Mouse (Mus musculus): ENCODE data around the gene Duox1. TPM values are rescaled to one million over a fixed set of nuclear protein-coding genes. Genes with fewer than 3 reads are reported as not detected.
"Not testable (repeated sequence)": the region's sequence is repeated elsewhere in the genome, so short reads cannot be mapped to it uniquely, and the experiment has no call there.

The Duox1 gene
- total RNA-seq, 4 experiments from 2014 or later, result 0.19 to 0.38 (median 0.29) TPM

GRCm38 (mm10) chr2:122311561-122311960 lies 3.9 kb upstream of the Duox1 start:
- no peak for DNase-seq (ENCODE audit: low spot score in 2 of 2)

GRCm38 (mm10) chr2:122312722-122313417 lies 2.6 kb upstream of the Duox1 start:
- DNase-seq (ENCODE audit: low spot score in 2 of 2), result peak in 1 of 2 experiments; percentile 34

DNA sequence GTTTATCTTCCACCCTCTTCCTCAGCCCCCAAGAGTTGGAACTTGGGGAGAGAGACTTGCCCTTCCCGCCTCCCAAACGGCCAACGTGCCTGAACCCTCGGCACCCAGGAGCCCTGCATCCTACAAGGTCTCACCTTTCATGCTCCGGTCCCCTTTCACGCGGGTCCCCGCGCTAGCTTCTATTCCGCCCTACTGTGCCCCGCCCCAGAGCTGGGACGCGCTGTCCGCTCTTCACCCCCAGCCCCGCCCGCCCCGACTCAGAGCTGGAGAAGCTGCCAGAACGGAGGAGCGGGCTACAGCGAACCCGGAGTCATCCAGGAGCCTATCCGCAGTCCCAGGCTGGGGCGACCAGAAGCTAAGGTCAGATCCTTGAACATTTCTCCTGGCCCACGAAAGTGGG lies 1.9 kb upstream of the Duox1 start, which contains the start of gene Duoxa1:
Duoxa1 (minus strand) TSS at position 195 of the 400 bp plus-strand sequence.
- no peak for DNase-seq (ENCODE audit: low spot score in 2 of 2)

GRCm38 (mm10) chr2:122317384-122317783 lies 1.9 kb downstream of the Duox1 start:
- no peak for DNase-seq (ENCODE audit: low spot score in 2 of 2)

GRCm38 (mm10) chr2:122323960-122324359 lies 8.5 kb downstream of the Duox1 start:
- no peak for DNase-seq (ENCODE audit: low spot score in 2 of 2)

GRCm38 (mm10) chr2:122324586-122324985 lies 9.1 kb downstream of the Duox1 start:
- DNase-seq (ENCODE audit: low spot score in 2 of 2), result no peak

GRCm38 (mm10) chr2:122325361-122325760 lies 9.9 kb downstream of the Duox1 start:
- no peak for DNase-seq (ENCODE audit: low spot score in 2 of 2)

DNA sequence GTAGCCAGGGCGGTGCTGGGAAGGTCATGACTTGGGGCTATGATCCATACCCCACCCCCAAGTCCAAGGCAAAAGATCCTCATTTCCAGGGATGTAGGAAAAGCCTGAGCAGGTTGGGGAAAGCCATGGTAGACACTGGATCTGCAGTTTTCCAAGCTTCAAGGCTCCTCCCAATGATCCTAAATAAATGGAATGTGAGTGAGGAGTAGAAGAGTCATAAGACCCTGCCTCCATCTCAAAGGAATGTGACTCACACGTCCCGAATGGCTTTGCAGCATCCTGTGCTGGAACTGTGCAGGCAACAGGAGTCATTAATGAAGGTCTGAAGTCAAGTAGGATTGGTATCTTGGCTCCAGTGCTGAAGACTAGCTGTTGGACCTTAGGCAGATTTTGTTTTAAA lies 12.5 kb downstream of the Duox1 start:
- DNase-seq (ENCODE audit: low spot score in 2 of 2), result no peak

DNA sequence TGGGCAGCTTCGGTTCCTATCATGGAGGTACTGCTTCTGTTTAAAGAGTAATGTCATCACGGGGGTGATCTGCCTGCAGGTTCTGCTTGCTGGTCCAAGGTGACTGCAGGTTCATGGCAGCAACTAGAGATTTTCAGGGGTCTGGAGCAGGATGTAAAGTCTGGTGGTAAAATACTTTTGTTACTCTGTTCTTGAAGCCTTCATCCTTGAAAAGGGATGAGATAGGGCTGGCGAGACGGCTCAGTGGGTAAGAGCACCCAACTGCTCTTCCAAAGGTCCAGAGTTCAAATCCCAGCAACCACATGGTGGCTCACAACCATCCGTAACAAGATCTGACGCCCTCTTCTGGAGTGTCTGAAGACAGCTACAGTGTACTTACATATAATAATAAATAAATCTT lies 14.8 kb downstream of the Duox1 start:
- DNase-seq (ENCODE audit: low spot score in 2 of 2), result not testable (repeated sequence)

DNA sequence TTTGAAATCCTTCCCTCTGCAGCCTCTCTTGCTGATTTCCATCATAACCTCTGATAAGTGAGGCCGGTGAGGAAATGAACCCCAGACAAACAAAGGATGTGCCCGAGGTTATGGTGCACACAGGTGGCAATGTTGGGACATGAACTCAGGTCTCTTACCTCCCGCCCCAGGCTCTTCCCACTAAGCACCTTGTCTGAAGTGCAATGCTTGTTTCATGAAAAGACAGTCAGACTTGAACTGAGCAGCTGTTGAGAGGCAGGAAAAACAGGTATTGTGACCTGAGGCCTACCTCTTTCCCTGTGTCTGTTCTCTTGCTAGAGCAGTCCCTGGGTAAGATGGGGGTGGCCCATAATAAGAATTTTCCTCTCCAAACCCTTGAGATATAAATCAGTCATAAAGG lies 16.8 kb downstream of the Duox1 start:
- no peak for DNase-seq (ENCODE audit: low spot score in 2 of 2)

DNA sequence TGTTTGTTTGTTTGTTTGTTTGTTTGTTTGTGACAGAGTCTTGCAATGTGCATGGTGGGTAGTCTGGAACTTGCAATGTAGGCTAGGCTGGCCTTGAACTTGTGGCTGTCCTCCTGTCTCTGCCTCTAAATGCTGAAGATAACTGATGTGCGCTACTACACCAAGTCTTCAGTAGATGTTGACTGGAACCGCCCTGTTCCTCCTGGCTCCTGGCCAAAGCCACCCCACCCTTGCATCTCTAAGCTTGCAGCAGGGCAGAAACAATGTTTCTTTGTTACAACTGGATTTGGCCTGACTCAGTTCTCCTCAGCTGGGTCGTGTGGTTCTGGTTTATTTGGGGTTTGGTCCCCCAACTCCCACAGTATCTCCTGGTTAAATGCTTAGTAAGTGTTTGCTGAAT lies 18.7 kb downstream of the Duox1 start:
- no peak for DNase-seq (ENCODE audit: low spot score in 2 of 2)

GRCm38 (mm10) chr2:122337291-122337690 lies 21.8 kb downstream of the Duox1 start:
- DNase-seq (ENCODE audit: low spot score in 2 of 2), result no peak

- DNase-seq (ENCODE audit: low spot score in 2 of 2), result no peak
Observed at GRCm38 (mm10) chr2:122345106-122345893, 29.8 kb downstream of the Duox1 start.

- not testable (repeated sequence) for DNase-seq (ENCODE audit: low spot score in 2 of 2)
Observed at GRCm38 (mm10) chr2:122346164-122346563, 30.7 kb downstream of the Duox1 start.

GRCm38 (mm10) chr2:122347257-122347656 lies 31.8 kb downstream of the Duox1 start:
- DNase-seq (ENCODE audit: low spot score in 2 of 2), result no peak

DNA sequence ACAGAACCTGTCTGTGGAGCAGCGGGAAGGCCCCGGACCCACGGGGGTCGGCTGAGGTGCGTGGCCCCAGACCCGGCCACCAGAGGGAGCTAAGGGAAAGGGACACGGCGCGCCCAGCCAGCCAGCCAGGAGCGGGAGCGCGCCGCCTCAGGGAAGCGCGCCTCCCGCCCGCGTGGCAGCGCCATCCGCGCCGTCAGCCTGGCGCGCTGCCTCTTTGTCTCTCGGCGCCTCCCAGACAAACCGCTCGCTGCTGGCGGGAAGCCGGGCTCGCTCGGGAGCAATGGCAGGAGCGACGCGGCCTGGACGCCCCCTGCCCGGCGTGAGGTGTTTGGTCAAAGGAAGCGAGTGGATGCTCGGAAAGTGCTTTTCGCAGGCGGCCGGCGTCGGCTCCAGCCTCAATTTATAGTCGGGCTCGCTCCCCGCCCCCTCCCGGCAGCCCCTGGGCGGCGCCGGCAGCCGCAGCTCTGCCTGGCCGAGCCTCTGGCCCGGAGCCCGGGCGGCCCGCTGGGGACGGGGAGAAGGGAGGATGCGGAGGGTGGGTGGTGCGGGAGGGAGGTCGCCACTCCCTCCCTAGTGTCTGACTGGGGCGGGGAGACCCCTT lies 33.2 kb downstream of the Duox1 start:
- peak; percentile 84 to 86 for DNase-seq (ENCODE audit: low spot score in 2 of 2)

GRCm38 (mm10) chr2:122349136-122349785 lies 33.8 kb downstream of the Duox1 start:
- peak; percentile 24 to 26 for DNase-seq (ENCODE audit: low spot score in 2 of 2)

- DNase-seq (ENCODE audit: low spot score in 2 of 2), result no peak
Observed at GRCm38 (mm10) chr2:122351156-122351930, 35.9 kb downstream of the Duox1 start.

DNA sequence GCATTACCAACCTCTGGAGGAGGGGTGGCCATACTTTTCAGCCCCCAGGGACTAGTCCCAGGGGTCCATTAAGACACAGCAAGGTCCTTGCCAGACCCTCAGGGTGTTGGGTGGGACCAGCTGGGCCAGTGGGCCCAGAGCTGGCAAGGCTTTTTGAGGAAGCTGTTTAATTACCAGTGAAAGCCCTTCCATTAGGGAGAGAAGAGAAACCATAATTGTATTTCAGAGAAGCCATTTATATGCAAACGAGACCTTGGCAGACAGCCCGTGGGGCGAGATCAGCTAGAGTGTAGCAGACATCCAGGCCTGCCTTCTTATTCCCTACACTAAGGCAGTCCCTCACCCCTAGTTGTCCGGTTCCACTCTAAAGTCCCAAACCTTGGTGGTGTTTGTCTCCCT lies 36.5 kb downstream of the Duox1 start:
- no peak for DNase-seq (ENCODE audit: low spot score in 2 of 2)

- no peak for DNase-seq (ENCODE audit: low spot score in 2 of 2)
Observed at GRCm38 (mm10) chr2:122352992-122353391, 37.5 kb downstream of the Duox1 start.

- DNase-seq (ENCODE audit: low spot score in 2 of 2), result no peak
Observed at GRCm38 (mm10) chr2:122353765-122354164, 38.3 kb downstream of the Duox1 start.
